Mouse (Mus musculus) kidney, postnatal 0 days (tissue): Measurements from ENCODE around the gene Hk3. TPM values are rescaled to one million over a fixed set of nuclear protein-coding genes. Genes with fewer than 3 reads are reported as not detected.

Experiments used
- ATAC-seq: fragments of 200-750 bp; cut with Nextera tagmentation; replicated peaks from 2 replicates; pipeline ENCODE4 v1.8.0; 2017; ENCODE audit warnings: low read depth, moderate number of reproducible peaks, moderate TSS enrichment, moderate library complexity; ENCODE audit not compliant: low FRiP score
- DNase-seq: peaks from one replicate; pipeline ENCODE4 v3.0.0-alpha.2; 2016; ENCODE audit warnings: low spot score
- H3K27ac ChIP-seq: fragments of 300-500 bp; sonication (generic); 2 replicates; pipeline ENCODE4 v1.5.1; 2014; ENCODE audit warnings: mild to moderate bottlenecking
- H3K27me3 ChIP-seq: fragments of 300-500 bp; sonication (generic); 2 replicates; pipeline ENCODE4 v1.6.1; 2014; ENCODE audit warnings: low read length, mixed read lengths; ENCODE audit not compliant: insufficient read depth
- H3K36me3 ChIP-seq: fragments of 300-500 bp; sonication (generic); 2 replicates; pipeline ENCODE4 v1.6.1; 2014; ENCODE audit warnings: low read length, mixed read lengths; ENCODE audit not compliant: insufficient read depth
- H3K4me1 ChIP-seq: fragments of 300-500 bp; sonication (generic); replicated peaks from 2 replicates; pipeline ENCODE4 v1.6.1; 2014; ENCODE audit warnings: antibody characterized with exemption, low read length, mixed read lengths; ENCODE audit not compliant: insufficient read depth
- H3K4me2 ChIP-seq: fragments of 300-500 bp; sonication (generic); 2 replicates; pipeline ENCODE4 v1.6.1; 2014; ENCODE audit warnings: mild to moderate bottlenecking, low read length, moderate library complexity, mixed read lengths
- H3K4me3 ChIP-seq: fragments of 300-500 bp; sonication (generic); replicated peaks from 2 replicates; pipeline ENCODE4 v1.5.1; 2014; ENCODE audit warnings: low read depth, low read length
- H3K9ac ChIP-seq: fragments of 300-500 bp; sonication (generic); 2 replicates; pipeline ENCODE4 v1.6.1; 2014; ENCODE audit warnings: low read depth, low read length
- H3K9me3 ChIP-seq: fragments of 300-500 bp; sonication (generic); replicated peaks from 2 replicates; pipeline ENCODE4 v1.6.1; 2016; ENCODE audit warnings: low read length, inconsistent platforms, mixed read lengths
- CTCF ChIP-seq: IDR thresholded peaks from 2 replicates; pipeline ENCODE4 v1.5.1; 2016; ENCODE audit warnings: antibody characterized with exemption, low read depth, mild to moderate bottlenecking, moderate library complexity
- WGBS: fragments of 180-500 bp; shearing (Covaris S2); extraction: QIAGEN DNeasy Blood & Tissue Kit; methylation state at CpG from one replicate; pipeline ENCODE4 v1.1.7; 2014; 5-methylcytosine and 5-hydroxymethylcytosine counted together
- polyA plus RNA-seq: library from polyadenylated mRNA; unstranded; fragments of >200 nt; fragmentation: Nextera tagmentation; extraction: Ambion mirVana; gene quantifications from 2 replicates; pipeline ENCODE4 v1.2.1, GENCODE M21; 2015

Hk3 gene
- polyA plus RNA-seq, 1 experiment from 2014 or later: 0.61 TPM

- Histone ChIP-seq H3K36me3 (no peaks in the 10 kb centered on the region), H3K27me3 (no peaks in the 10 kb centered on the region), H3K4me3 (no peak overlapping the region), H3K27ac (no peak overlapping the region), H3K9ac (no peak overlapping the region), H3K4me2 (no peak overlapping the region), H3K4me1 (0 out of 2 replicates have a peak, but pooled peaks cover 2% of the 10 kb centered on the region), H3K9me3 (no peaks in the 10 kb centered on the region)
- no peak for TF ChIP-seq CTCF
- no peak for DNase-seq
- WGBS: 71% methylated on average over 7 of the region's 7 CpGs
- ATAC-seq: no peak
Observed at GRCm38 (mm10) chr13:55006415-55006742, 14.8 kb downstream of the Hk3 start.

GRCm38 (mm10) chr13:55005691-55006414, 15.3 kb downstream of the Hk3 start:
- Histone ChIP-seq H3K27me3 (no peaks in the 10 kb centered on the region), H3K36me3 (no peaks in the 10 kb centered on the region), H3K4me1 (0 out of 2 replicates have a peak, but pooled peaks cover 2% of the 10 kb centered on the region), H3K9ac (no peak overlapping the region), H3K4me3 (no peak overlapping the region), H3K9me3 (no peaks in the 10 kb centered on the region), H3K4me2 (no peak overlapping the region), H3K27ac (no peak overlapping the region)
- ATAC-seq: no peak
- DNase-seq: no peak
- no peak for TF ChIP-seq CTCF
- 59% methylated on average over 31 of the region's 31 CpGs for WGBS

- Histone ChIP-seq H3K4me1 (0 out of 2 replicates have a peak, but pooled peaks cover 2% of the 10 kb centered on the region), H3K27ac (no peak overlapping the region), H3K9me3 (no peaks in the 10 kb centered on the region), H3K4me3 (no peak overlapping the region), H3K4me2 (no peak overlapping the region), H3K36me3 (no peaks in the 10 kb centered on the region), H3K9ac (no peak overlapping the region), H3K27me3 (no peaks in the 10 kb centered on the region)
- WGBS: 41% methylated on average over 11 of the region's 11 CpGs
- DNase-seq (no peak), ATAC-seq (peak; percentile 47)
- TF ChIP-seq CTCF: no peak
Observed at GRCm38 (mm10) chr13:55004646-55005045, 16.5 kb downstream of the Hk3 start.

DNA sequence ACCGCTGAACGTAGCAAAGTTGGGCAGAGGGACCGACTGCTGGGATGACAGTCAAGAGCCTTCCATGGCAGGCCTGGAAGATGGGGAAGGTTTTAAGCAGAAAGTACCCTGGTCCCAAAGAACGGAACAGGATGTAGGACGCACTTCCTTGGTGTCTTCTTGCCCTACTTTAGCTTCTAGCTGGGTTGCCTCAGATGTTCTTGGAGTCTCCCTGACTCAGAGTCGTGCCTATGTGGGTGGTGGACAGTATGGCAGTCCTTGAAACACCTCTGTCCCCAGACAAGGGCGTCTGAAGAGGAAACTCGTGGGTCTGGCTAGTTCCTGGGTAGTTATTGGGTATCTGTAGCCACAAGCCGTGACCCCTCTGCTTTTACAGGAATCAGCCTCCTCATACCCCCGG, 19.1 kb downstream of the Hk3 start:
- H3K9ac ChIP-seq: no peak overlapping the region
- H3K4me1 ChIP-seq: 0 out of 2 replicates have a peak, but pooled peaks cover 2% of the 10 kb centered on the region
- 70% methylated on average over 10 of the region's 10 CpGs for WGBS
- no peak overlapping the region for H3K4me3 ChIP-seq
- no peak for TF ChIP-seq CTCF
- no peaks in the 10 kb centered on the region for H3K36me3 ChIP-seq
- ATAC-seq: no peak
- DNase-seq: no peak
- no peaks in the 10 kb centered on the region for H3K27me3 ChIP-seq
- no peaks in the 10 kb centered on the region for H3K9me3 ChIP-seq
- no peak overlapping the region for H3K4me2 ChIP-seq
- H3K27ac ChIP-seq: no peak overlapping the region

- no peaks in the 10 kb centered on the region for H3K27me3 ChIP-seq
- ATAC-seq: no peak
- WGBS: 68% methylated on average over 10 of the region's 10 CpGs
Observed at GRCm38 (mm10) chr13:55000433-55000832, 20.8 kb downstream of the Hk3 start.

GRCm38 (mm10) chr13:54997568-54997967, 23.6 kb downstream of the Hk3 start:
- no peaks in the 10 kb centered on the region for H3K4me1 ChIP-seq
- DNase-seq (no peak), ATAC-seq (no peak)
- H3K36me3 ChIP-seq: no peaks in the 10 kb centered on the region
- TF ChIP-seq CTCF: no peak
- H3K9me3 ChIP-seq: no peaks in the 10 kb centered on the region
- H3K4me2 ChIP-seq: no peak overlapping the region
- no peak overlapping the region for H3K4me3 ChIP-seq
- WGBS: 88% methylated on average over 8 of the region's 8 CpGs
- H3K9ac ChIP-seq: no peak overlapping the region
- H3K27ac ChIP-seq: no peak overlapping the region
- no peaks in the 10 kb centered on the region for H3K27me3 ChIP-seq

More at GRCm38 (mm10) chr13:55000433-55000832, 20.8 kb downstream of the Hk3 start:
- Histone ChIP-seq H3K4me3 (no peak overlapping the region), H3K4me2 (no peak overlapping the region), H3K9ac (no peak overlapping the region), H3K27ac (no peak overlapping the region), H3K4me1 (no peaks in the 10 kb centered on the region), H3K36me3 (no peaks in the 10 kb centered on the region), H3K9me3 (no peaks in the 10 kb centered on the region)
- no peak for TF ChIP-seq CTCF
- DNase-seq: no peak

DNA sequence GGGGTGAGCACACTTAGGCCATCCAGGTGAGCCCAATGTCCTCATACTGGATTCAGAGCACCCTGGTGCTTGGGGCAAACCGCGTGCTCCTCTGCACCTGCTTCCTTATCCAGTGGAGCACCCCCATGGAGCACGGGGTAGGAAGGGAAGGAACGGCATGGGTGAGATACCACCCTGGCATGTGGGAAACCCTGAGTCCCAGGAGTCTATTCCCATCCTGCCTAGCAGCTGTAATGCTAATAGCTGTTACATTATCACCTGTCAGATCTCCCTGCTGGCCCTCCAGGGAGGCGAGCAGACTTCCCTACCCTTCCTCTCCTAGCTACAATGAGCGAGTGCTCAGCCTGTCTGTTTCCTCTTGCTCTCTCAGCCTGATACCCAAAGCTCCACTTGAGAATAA, 26.0 kb downstream of the Hk3 start:
- Histone ChIP-seq H3K9me3 (no peaks in the 10 kb centered on the region), H3K36me3 (no peaks in the 10 kb centered on the region), H3K9ac (no peak overlapping the region), H3K27me3 (no peaks in the 10 kb centered on the region), H3K4me1 (no peaks in the 10 kb centered on the region), H3K4me2 (no peak overlapping the region), H3K4me3 (no peak overlapping the region), H3K27ac (no peak overlapping the region)
- 71% methylated on average over 6 of the region's 6 CpGs for WGBS
- no peak for DNase-seq
- no peak for TF ChIP-seq CTCF
- no peak for ATAC-seq
